Mouse (Mus musculus): ENCODE data around the gene Mgrn1.

The Mgrn1 gene

GRCm38 (mm10) chr16:4907972-4908371 lies 21.9 kb downstream of the Mgrn1 start:
- DNase-seq (ENCODE audit: low spot score), result no peak

- no peak for DNase-seq (ENCODE audit: low spot score)
Measured at GRCm38 (mm10) chr16:4909745-4910144, 23.7 kb downstream of the Mgrn1 start.

GRCm38 (mm10) chr16:4910758-4911157 lies 24.7 kb downstream of the Mgrn1 start:
- no peak for DNase-seq (ENCODE audit: low spot score)

- DNase-seq (ENCODE audit: low spot score), result no peak
Measured at GRCm38 (mm10) chr16:4912074-4912648, 26.1 kb downstream of the Mgrn1 start.

- no peak for DNase-seq (ENCODE audit: low spot score)
Measured at GRCm38 (mm10) chr16:4912907-4913782, 27.1 kb downstream of the Mgrn1 start.

- DNase-seq (ENCODE audit: low spot score), result peak; percentile 90
Measured at GRCm38 (mm10) chr16:4913783-4914735, 28.0 kb downstream of the Mgrn1 start.

- DNase-seq (ENCODE audit: low spot score), result no peak
Measured at GRCm38 (mm10) chr16:4915931-4916330, 29.9 kb downstream of the Mgrn1 start.

- DNase-seq (ENCODE audit: low spot score), result no peak
Measured at GRCm38 (mm10) chr16:4916608-4917007, 30.6 kb downstream of the Mgrn1 start.

- DNase-seq (ENCODE audit: low spot score), result no peak
Measured at GRCm38 (mm10) chr16:4920556-4920955, 34.5 kb downstream of the Mgrn1 start.

GRCm38 (mm10) chr16:4922481-4922880 lies 36.4 kb downstream of the Mgrn1 start:
- no peak for DNase-seq (ENCODE audit: low spot score)

- no peak for DNase-seq (ENCODE audit: low spot score)
Measured at GRCm38 (mm10) chr16:4923996-4924395, 37.9 kb downstream of the Mgrn1 start.

- no peak for DNase-seq (ENCODE audit: low spot score)
Measured at GRCm38 (mm10) chr16:4927967-4928366, 41.9 kb downstream of the Mgrn1 start.

GRCm38 (mm10) chr16:4928474-4928873 lies 42.4 kb downstream of the Mgrn1 start:
- DNase-seq (ENCODE audit: low spot score), result no peak

- DNase-seq (ENCODE audit: low spot score), result no peak
Measured at GRCm38 (mm10) chr16:4932429-4932828, 46.4 kb downstream of the Mgrn1 start.

GRCm38 (mm10) chr16:4935430-4935829 lies 49.4 kb downstream of the Mgrn1 start:
- DNase-seq (ENCODE audit: low spot score), result no peak

- DNase-seq (ENCODE audit: low spot score), result no peak
Measured at GRCm38 (mm10) chr16:4935931-4936703, 50.1 kb downstream of the Mgrn1 start.

- no peak for DNase-seq (ENCODE audit: low spot score)
Measured at GRCm38 (mm10) chr16:4937351-4938190, 51.5 kb downstream of the Mgrn1 start.

- DNase-seq (ENCODE audit: low spot score), result no peak
Measured at GRCm38 (mm10) chr16:4938461-4938860, 52.4 kb downstream of the Mgrn1 start, which contains the start of gene Nudt16l1. Nudt16l1 (plus strand) TSS chr16:4938761.

GRCm38 (mm10) chr16:4938989-4939388 lies 52.9 kb downstream of the Mgrn1 start:
- DNase-seq (ENCODE audit: low spot score), result peak; percentile 91

GRCm38 (mm10) chr16:4939412-4939811 lies 53.4 kb downstream of the Mgrn1 start:
- peak; percentile 20 for DNase-seq (ENCODE audit: low spot score)
